Mouse (Mus musculus) C2C12 (cell line): Measurements from ENCODE around the gene Slc25a33. TPM values are rescaled to one million over a fixed set of nuclear protein-coding genes. Genes with fewer than 3 reads are reported as not detected.
A peak's percentile ranks its signal among the peaks of the same experiment; 100 is the strongest.

Source experiments
- H3K27me3 ChIP-seq: one replicate; pipeline ENCODE4 v1.6.1; 2011; ENCODE audit not compliant: control insufficient read depth, insufficient read depth, insufficient read length
- H3K36me3 ChIP-seq: one replicate; pipeline ENCODE4 v1.6.1; 2011; ENCODE audit not compliant: control insufficient read depth, insufficient read depth
- H3K4me3 ChIP-seq: one replicate; pipeline ENCODE4 v1.5.1; 2011; ENCODE audit warnings: mild to moderate bottlenecking, control low read depth; ENCODE audit not compliant: poor library complexity, insufficient read depth, severe bottlenecking
- H3K79me2 ChIP-seq: one replicate; pipeline ENCODE4 v1.6.1; 2011; ENCODE audit not compliant: control insufficient read depth, insufficient read depth
- H3K79me3 ChIP-seq: one replicate; pipeline ENCODE4 v1.6.1; 2011; ENCODE audit warnings: low read depth, control low read depth
- H3ac ChIP-seq: one replicate; pipeline ENCODE3; 2011; ENCODE audit warnings: low read depth; ENCODE audit not compliant: control insufficient read depth, insufficient read length
- CEBPB ChIP-seq: IDR thresholded peaks from one replicate; pipeline ENCODE4 v1.6.1; 2011; ENCODE audit warnings: low read depth, mild to moderate bottlenecking, control low read depth, moderate library complexity
- CTCF ChIP-seq: IDR thresholded peaks from one replicate; pipeline ENCODE4 v1.5.1; 2011; ENCODE audit not compliant: control insufficient read depth, insufficient read depth, insufficient read length
- FOSL1 ChIP-seq: IDR thresholded peaks from one replicate; pipeline ENCODE4 v1.8.0; 2011; ENCODE audit warnings: mild to moderate bottlenecking, low read length; ENCODE audit not compliant: poor library complexity, insufficient read depth, severe bottlenecking
- MAX ChIP-seq: IDR thresholded peaks from one replicate; pipeline ENCODE4 v1.6.1; 2011; ENCODE audit warnings: mild to moderate bottlenecking, control low read depth
- MYOD1 ChIP-seq: IDR thresholded peaks from one replicate; pipeline ENCODE4 v1.6.1; 2011; ENCODE audit warnings: low read depth; ENCODE audit not compliant: control insufficient read depth, insufficient read length
- MYOG ChIP-seq: IDR thresholded peaks from one replicate; pipeline ENCODE4 v1.6.1; 2011; ENCODE audit not compliant: control insufficient read depth, insufficient read length; ENCODE audit errors: extremely low read depth
- USF1 ChIP-seq: IDR thresholded peaks from one replicate; pipeline ENCODE4 v1.6.1; 2011; ENCODE audit warnings: low read depth, mild to moderate bottlenecking, control low read depth, moderate library complexity
- polyA plus RNA-seq: library from polyadenylated mRNA; unstranded; fragments of >200 nt; fragmentation: generic; extraction: Trizol; gene quantifications from one replicate; pipeline ENCODE4 v1.2.1, GENCODE M21; 2012; ENCODE audit warnings: missing spikeins

The Slc25a33 gene
- polyA plus RNA-seq, 1 experiment, result 10.2 TPM

DNA sequence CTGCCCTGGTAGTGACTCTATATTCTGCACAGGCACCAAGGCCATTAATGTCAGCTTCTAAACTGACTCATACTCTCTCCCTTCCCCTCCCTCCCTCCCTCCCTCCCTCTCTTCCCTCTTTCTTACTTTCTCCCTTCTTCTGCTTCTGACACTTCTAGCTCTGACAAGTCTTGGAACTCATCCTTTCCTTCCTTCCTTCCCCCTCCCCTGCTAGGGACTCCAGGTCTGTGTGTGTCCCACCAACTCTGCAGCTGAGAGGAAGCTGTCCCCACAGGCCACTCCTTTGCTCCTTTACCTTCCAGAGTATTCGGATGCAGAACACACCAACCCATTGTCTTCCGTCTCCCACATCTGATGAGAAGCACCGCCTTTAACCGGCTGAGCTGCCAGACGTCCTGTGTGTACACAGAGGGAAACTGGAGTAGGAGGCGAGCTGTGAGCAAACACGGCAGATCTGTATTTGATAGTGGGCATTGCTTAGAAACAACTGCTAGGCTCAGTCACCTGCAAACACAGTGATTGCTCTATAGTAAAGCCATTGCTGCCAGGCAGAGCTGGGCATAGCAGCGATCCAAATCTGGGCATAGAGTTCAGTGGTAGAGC is 1.8 kb upstream of the Slc25a33 start:
- no peak overlapping the region for H3K4me3 ChIP-seq
- peaks cover 3% of the 10 kb centered on the region for H3K36me3 ChIP-seq
- no peak overlapping the region for H3ac ChIP-seq
- TF ChIP-seq MYOD1 (no peak), CTCF (no peak), CEBPB (no peak), MAX (no peak), USF1 (no peak), FOSL1 (no peak), MYOG (no peak)
- H3K79me2 ChIP-seq, result peaks cover 30% of the 10 kb centered on the region
- H3K27me3 ChIP-seq, result no peaks in the 10 kb centered on the region
- H3K79me3 ChIP-seq, result peaks cover 6% of the 10 kb centered on the region

DNA sequence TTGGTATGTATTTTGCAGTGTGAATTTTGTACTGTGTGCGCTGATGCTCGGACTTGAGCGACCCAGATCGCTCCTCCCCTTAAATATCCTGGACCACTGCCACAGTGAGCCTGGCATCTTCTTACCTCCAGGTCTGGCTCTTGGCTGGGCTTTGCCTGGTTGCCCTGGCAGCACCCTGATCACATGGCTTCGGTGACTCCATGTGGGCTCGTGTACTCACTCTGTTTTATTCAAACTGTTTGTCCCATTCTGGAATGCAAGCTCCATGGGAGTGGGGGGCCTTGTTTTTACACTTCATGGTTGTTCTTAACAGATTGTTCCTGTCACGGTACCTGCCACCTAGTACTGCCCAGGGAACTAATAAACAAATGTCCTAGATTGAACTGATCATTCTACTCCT is 1.3 kb upstream of the Slc25a33 start:
- peaks cover 35% of the 10 kb centered on the region for H3K79me2 ChIP-seq
- TF ChIP-seq CTCF (no peak), USF1 (peak; percentile 35)
- H3ac ChIP-seq, result no peak overlapping the region
- H3K4me3 ChIP-seq, result no peak overlapping the region
- H3K79me3 ChIP-seq, result peaks cover 12% of the 10 kb centered on the region
- peaks cover 3% of the 10 kb centered on the region for H3K36me3 ChIP-seq
- H3K27me3 ChIP-seq, result no peaks in the 10 kb centered on the region

DNA sequence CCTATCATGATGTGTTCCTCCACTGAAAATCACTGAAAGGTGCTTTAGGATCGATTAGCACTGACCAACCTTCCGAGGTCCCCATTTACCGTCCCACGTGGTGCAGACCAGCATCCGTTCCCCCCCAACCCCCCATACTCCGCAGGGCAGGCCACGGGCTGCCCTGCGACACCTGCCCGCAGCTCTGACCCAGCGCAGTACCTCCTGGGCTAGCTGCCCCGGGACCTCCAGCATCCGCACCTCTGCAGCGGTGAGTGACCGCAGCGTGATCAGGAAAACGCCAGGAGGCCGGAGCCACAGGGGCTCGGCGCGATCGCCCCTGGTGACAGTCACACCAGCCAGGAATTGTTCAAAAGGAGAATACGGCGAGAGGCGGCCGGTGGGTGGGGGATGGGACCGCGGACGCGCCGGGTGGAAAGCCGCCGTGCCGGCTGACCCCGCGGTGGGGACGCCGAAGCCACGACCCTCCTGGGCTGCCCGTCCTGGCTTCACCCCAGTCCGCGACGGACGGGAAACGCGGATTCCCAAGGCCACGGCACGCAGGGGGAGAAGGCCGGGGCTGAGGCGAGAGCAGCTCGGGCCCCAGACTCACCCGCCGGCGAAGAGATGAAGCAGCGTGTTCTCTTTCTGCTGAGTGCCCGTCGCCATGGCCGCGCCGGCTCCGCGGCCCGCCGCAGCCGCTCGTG is 526 bp downstream of the Slc25a33 start:
- Histone ChIP-seq H3K79me2 (peaks cover 50% of the 10 kb centered on the region), H3K27me3 (no peaks in the 10 kb centered on the region), H3K36me3 (peaks cover 3% of the 10 kb centered on the region), H3K4me3 (peak overlapping the region; percentile 64), H3ac (peak overlapping the region; percentile 91), H3K79me3 (peaks cover 16% of the 10 kb centered on the region)
- TF ChIP-seq MYOG (no peak), CEBPB (no peak), USF1 (no peak), FOSL1 (no peak), MAX (no peak), MYOD1 (no peak), CTCF (no peak)

GRCm38 (mm10) chr4:149772394-149772793 is 1.7 kb downstream of the Slc25a33 start:
- Histone ChIP-seq H3K36me3 (peaks cover 3% of the 10 kb centered on the region), H3K79me2 (peaks cover 55% of the 10 kb centered on the region), H3K27me3 (no peaks in the 10 kb centered on the region), H3K79me3 (peaks cover 16% of the 10 kb centered on the region), H3ac (no peak overlapping the region), H3K4me3 (no peak overlapping the region)
- TF ChIP-seq CTCF, result peak; percentile 24
- TF ChIP-seq MYOG, result no peak
- TF ChIP-seq CEBPB, result no peak
- no peak for TF ChIP-seq USF1
- TF ChIP-seq FOSL1, result no peak
- TF ChIP-seq MYOD1, result no peak

DNA sequence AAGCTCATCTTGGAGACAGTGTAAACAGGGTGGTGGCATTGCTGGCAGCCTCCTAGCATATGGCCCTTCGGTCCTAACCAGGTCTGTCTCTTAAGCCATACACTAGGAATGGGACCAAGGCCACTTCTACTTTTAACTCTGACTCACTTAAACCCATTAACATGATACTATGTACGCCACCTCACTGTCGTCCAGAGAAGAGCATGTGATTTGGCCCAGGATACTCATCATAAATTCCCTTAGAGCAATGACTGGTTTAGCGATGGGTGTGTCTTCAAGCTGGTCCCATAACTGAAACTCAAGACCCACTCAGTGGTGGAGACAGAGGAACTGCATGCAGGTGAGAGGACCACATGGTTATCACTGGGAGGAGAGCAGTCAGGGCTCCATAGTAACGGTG is 8.9 kb downstream of the Slc25a33 start:
- TF ChIP-seq MAX (no peak), CEBPB (no peak), MYOD1 (no peak), FOSL1 (no peak), CTCF (no peak), MYOG (no peak), USF1 (no peak)
- peaks cover 8% of the 10 kb centered on the region for H3K36me3 ChIP-seq
- peaks cover 33% of the 10 kb centered on the region for H3K79me2 ChIP-seq
- peaks cover 4% of the 10 kb centered on the region for H3K79me3 ChIP-seq
- H3K4me3 ChIP-seq, result no peak overlapping the region
- H3ac ChIP-seq, result no peak overlapping the region
- H3K27me3 ChIP-seq, result no peaks in the 10 kb centered on the region

GRCm38 (mm10) chr4:149763335-149763734 is 10.7 kb downstream of the Slc25a33 start:
- no peak overlapping the region for H3K4me3 ChIP-seq
- H3K27me3 ChIP-seq, result no peaks in the 10 kb centered on the region
- H3K79me3 ChIP-seq, result no peaks in the 10 kb centered on the region
- H3K36me3 ChIP-seq, result peaks cover 12% of the 10 kb centered on the region
- H3K79me2 ChIP-seq, result peaks cover 17% of the 10 kb centered on the region
- no peak overlapping the region for H3ac ChIP-seq
- TF ChIP-seq USF1, result no peak
- TF ChIP-seq MAX, result no peak
- no peak for TF ChIP-seq FOSL1
- no peak for TF ChIP-seq CEBPB
- no peak for TF ChIP-seq CTCF
- no peak for TF ChIP-seq MYOD1
- TF ChIP-seq MYOG, result no peak
